Mouse (Mus musculus) retina, postnatal 1 day (tissue): Measurements from ENCODE around the gene Gpr37.
A peak's percentile ranks its signal among the peaks of the same experiment; 100 is the strongest.

Experiments used
- DNase-seq: peaks from one replicate; pipeline ENCODE4 v3.0.0-alpha.2; 2012

Gene Gpr37

GRCm38 (mm10) chr6:25690629-25691028 is at the start of gene Gpr37:
TSS of gene Gpr37 (minus strand) at chr6:25690729.
- DNase-seq = no peak

GRCm38 (mm10) chr6:25736533-25736932 is 46.0 kb upstream of the Gpr37 start:
- peak; percentile 55 for DNase-seq

GRCm38 (mm10) chr6:25726560-25726959 is 36.0 kb upstream of the Gpr37 start:
- no peak for DNase-seq

GRCm38 (mm10) chr6:25710601-25711000 is 20.1 kb upstream of the Gpr37 start:
- DNase-seq = no peak

GRCm38 (mm10) chr6:25709250-25709895 is 18.8 kb upstream of the Gpr37 start:
- peak; percentile 75 for DNase-seq

- peak; percentile 72 for DNase-seq
Observed at GRCm38 (mm10) chr6:25699956-25700355, 9.4 kb upstream of the Gpr37 start.

GRCm38 (mm10) chr6:25690284-25690605 is 284 bp downstream of the Gpr37 start:
- peak; percentile 87 for DNase-seq

GRCm38 (mm10) chr6:25689520-25690283 is 827 bp downstream of the Gpr37 start:
- DNase-seq = peak; percentile 88

GRCm38 (mm10) chr6:25688927-25689519 is 1.5 kb downstream of the Gpr37 start:
- no peak for DNase-seq

- peak; percentile 57 for DNase-seq
Observed at GRCm38 (mm10) chr6:25686760-25687200, 3.7 kb downstream of the Gpr37 start.

GRCm38 (mm10) chr6:25684391-25684790 is 6.1 kb downstream of the Gpr37 start:
- no peak for DNase-seq

GRCm38 (mm10) chr6:25675111-25675510 is 15.4 kb downstream of the Gpr37 start:
- no peak for DNase-seq

GRCm38 (mm10) chr6:25673801-25674200 is 16.7 kb downstream of the Gpr37 start:
- no peak for DNase-seq

GRCm38 (mm10) chr6:25670150-25670549 is 20.4 kb downstream of the Gpr37 start:
- no peak for DNase-seq

- no peak for DNase-seq
Observed at GRCm38 (mm10) chr6:25663942-25664341, 26.6 kb downstream of the Gpr37 start.

GRCm38 (mm10) chr6:25659924-25660675 is 30.4 kb downstream of the Gpr37 start:
- no peak for DNase-seq
